Mouse (Mus musculus): ENCODE measurements around the gene Kat2a. TPM values are rescaled to one million over a fixed set of nuclear protein-coding genes. Genes with fewer than 3 reads are reported as not detected.

The Kat2a gene
- polyA plus RNA-seq, 1 experiment from 2014 or later = 24.6 TPM

GRCm38 (mm10) chr11:100718462-100718861 lies 6.2 kb upstream of the Kat2a start:
- H3K4me3 ChIP-seq (ENCODE audit: low read depth, low read length) = no peak overlapping the region
- WGBS = 85% methylated on average over 6 of the region's 7 CpGs
- H3K4me2 ChIP-seq (replicated peaks; ENCODE audit: low read depth) = no peak overlapping the region
- peaks cover 23% of the 10 kb centered on the region for H3K4me1 ChIP-seq (replicated peaks; ENCODE audit: control insufficient read depth, insufficient read depth)
- H3K27ac ChIP-seq (replicated peaks) = no peak overlapping the region
- no peak overlapping the region for H3K9ac ChIP-seq (ENCODE audit: low read length)
- TF ChIP-seq EP300 (optimal IDR thresholded peaks at IDR 0.05) (no peak), CTCF (IDR thresholded peaks at IDR 0.05; ENCODE audit: low read depth) (no peak)
- no peaks in the 10 kb centered on the region for H3K27me3 ChIP-seq (ENCODE audit: control insufficient read depth, insufficient read depth, low read length)
- no peaks in the 10 kb centered on the region for H3K9me3 ChIP-seq (ENCODE audit: control insufficient read depth, low read length)
- DNase-seq (ENCODE audit: low spot score) (no peak), ATAC-seq (ENCODE audit: low FRiP score, low TSS enrichment) (no peak)
- 0 out of 2 replicates have a peak, but pooled peaks cover 3% of the 10 kb centered on the region for H3K36me3 ChIP-seq (ENCODE audit: control insufficient read depth, insufficient read depth, low read length)

GRCm38 (mm10) chr11:100716649-100717048 lies 4.4 kb upstream of the Kat2a start:
- H3K4me3 ChIP-seq (ENCODE audit: low read depth, low read length) = no peak overlapping the region
- TF ChIP-seq CTCF (IDR thresholded peaks at IDR 0.05; ENCODE audit: low read depth) (no peak), EP300 (optimal IDR thresholded peaks at IDR 0.05) (no peak)
- peaks cover 15% of the 10 kb centered on the region for H3K4me1 ChIP-seq (replicated peaks; ENCODE audit: control insufficient read depth, insufficient read depth)
- H3K27me3 ChIP-seq (ENCODE audit: control insufficient read depth, insufficient read depth, low read length) = no peaks in the 10 kb centered on the region
- H3K36me3 ChIP-seq (ENCODE audit: control insufficient read depth, insufficient read depth, low read length) = 0 out of 2 replicates have a peak, but pooled peaks cover 3% of the 10 kb centered on the region
- DNase-seq (ENCODE audit: low spot score) (no peak), ATAC-seq (ENCODE audit: low FRiP score, low TSS enrichment) (no peak)
- no peak overlapping the region for H3K9ac ChIP-seq (ENCODE audit: low read length)
- no peaks in the 10 kb centered on the region for H3K9me3 ChIP-seq (ENCODE audit: control insufficient read depth, low read length)
- 84% methylated on average over 3 of the region's 3 CpGs for WGBS
- H3K27ac ChIP-seq (replicated peaks) = no peak overlapping the region
- no peak overlapping the region for H3K4me2 ChIP-seq (replicated peaks; ENCODE audit: low read depth)

GRCm38 (mm10) chr11:100714948-100715347 lies 2.7 kb upstream of the Kat2a start:
- H3K4me1 ChIP-seq (replicated peaks; ENCODE audit: control insufficient read depth, insufficient read depth) = peaks cover 11% of the 10 kb centered on the region
- 91% methylated on average over 6 of the region's 6 CpGs for WGBS
- H3K27ac ChIP-seq (replicated peaks) = no peak overlapping the region
- 0 out of 2 replicates have a peak, but pooled peaks cover 3% of the 10 kb centered on the region for H3K36me3 ChIP-seq (ENCODE audit: control insufficient read depth, insufficient read depth, low read length)
- no peak overlapping the region for H3K4me2 ChIP-seq (replicated peaks; ENCODE audit: low read depth)
- H3K9ac ChIP-seq (ENCODE audit: low read length) = no peak overlapping the region
- H3K27me3 ChIP-seq (ENCODE audit: control insufficient read depth, insufficient read depth, low read length) = no peaks in the 10 kb centered on the region
- no peaks in the 10 kb centered on the region for H3K9me3 ChIP-seq (ENCODE audit: control insufficient read depth, low read length)
- H3K4me3 ChIP-seq (ENCODE audit: low read depth, low read length) = no peak overlapping the region
- DNase-seq (ENCODE audit: low spot score) (no peak), ATAC-seq (ENCODE audit: low FRiP score, low TSS enrichment) (no peak)
- TF ChIP-seq EP300 (optimal IDR thresholded peaks at IDR 0.05) = no peak
- no peak for TF ChIP-seq CTCF (IDR thresholded peaks at IDR 0.05; ENCODE audit: low read depth)

GRCm38 (mm10) chr11:100714534-100714915 lies 2.3 kb upstream of the Kat2a start:
- Histone ChIP-seq H3K27me3 (ENCODE audit: control insufficient read depth, insufficient read depth, low read length) (no peaks in the 10 kb centered on the region), H3K4me2 (replicated peaks; ENCODE audit: low read depth) (peak overlapping the region; percentile 58), H3K27ac (replicated peaks) (peak overlapping the region; percentile 78), H3K4me1 (replicated peaks; ENCODE audit: control insufficient read depth, insufficient read depth) (peaks cover 8% of the 10 kb centered on the region), H3K36me3 (ENCODE audit: control insufficient read depth, insufficient read depth, low read length) (0 out of 2 replicates have a peak, but pooled peaks cover 3% of the 10 kb centered on the region), H3K9me3 (ENCODE audit: control insufficient read depth, low read length) (no peaks in the 10 kb centered on the region), H3K4me3 (ENCODE audit: low read depth, low read length) (peak overlapping the region; percentile 27; the same call in 1 of the 2 replicates), H3K9ac (ENCODE audit: low read length) (peak overlapping the region; percentile 47; the same call in 1 of the 2 replicates)
- TF ChIP-seq CTCF (IDR thresholded peaks at IDR 0.05; ENCODE audit: low read depth) (peak; percentile 92), EP300 (optimal IDR thresholded peaks at IDR 0.05) (no peak)
- ATAC-seq (ENCODE audit: low FRiP score, low TSS enrichment) (peak; percentile 21; the same call in 1 of the 2 replicates), DNase-seq (ENCODE audit: low spot score) (peak; percentile 83)
- 54% methylated on average over 6 of the region's 6 CpGs for WGBS

GRCm38 (mm10) chr11:100713735-100714533 lies 1.7 kb upstream of the Kat2a start, which contains the start of gene Hspb9:
Hspb9 (plus strand) TSS chr11:100713850.
- Histone ChIP-seq H3K36me3 (ENCODE audit: control insufficient read depth, insufficient read depth, low read length) (peaks cover 8% of the 10 kb centered on the region; the same call in 1 of the 2 replicates), H3K4me2 (replicated peaks; ENCODE audit: low read depth) (peak within 1 kb of the TSS; percentile 58), H3K4me3 (ENCODE audit: low read depth, low read length) (peak within 1 kb of the TSS; percentile 27), H3K9ac (ENCODE audit: low read length) (peak within 1 kb of the TSS; percentile 47), H3K4me1 (replicated peaks; ENCODE audit: control insufficient read depth, insufficient read depth) (peaks cover 8% of the 10 kb centered on the region), H3K9me3 (ENCODE audit: control insufficient read depth, low read length) (no peaks in the 10 kb centered on the region), H3K27me3 (ENCODE audit: control insufficient read depth, insufficient read depth, low read length) (no peaks in the 10 kb centered on the region), H3K27ac (replicated peaks) (peak within 1 kb of the TSS; percentile 78)
- no peak for TF ChIP-seq EP300 (optimal IDR thresholded peaks at IDR 0.05)
- no peak for TF ChIP-seq CTCF (IDR thresholded peaks at IDR 0.05; ENCODE audit: low read depth)
- WGBS = 16% methylated on average over 37 of the region's 38 CpGs
- DNase-seq (ENCODE audit: low spot score) = peak; percentile 51
- no peak for ATAC-seq (ENCODE audit: low FRiP score, low TSS enrichment)

GRCm38 (mm10) chr11:100713174-100713573 lies 909 bp upstream of the Kat2a start:
- Histone ChIP-seq H3K4me2 (replicated peaks; ENCODE audit: low read depth) (peak overlapping the region; percentile 58), H3K4me1 (replicated peaks; ENCODE audit: control insufficient read depth, insufficient read depth) (peaks cover 8% of the 10 kb centered on the region), H3K27ac (replicated peaks) (peak overlapping the region; percentile 78; the same call in 1 of the 2 replicates), H3K4me3 (ENCODE audit: low read depth, low read length) (no peak overlapping the region; the same call in 1 of the 2 replicates), H3K9me3 (ENCODE audit: control insufficient read depth, low read length) (no peaks in the 10 kb centered on the region), H3K27me3 (ENCODE audit: control insufficient read depth, insufficient read depth, low read length) (no peaks in the 10 kb centered on the region), H3K9ac (ENCODE audit: low read length) (0 out of 2 replicates have a peak overlapping the region, but pooled peaks have one; percentile 47), H3K36me3 (ENCODE audit: control insufficient read depth, insufficient read depth, low read length) (peaks cover 12% of the 10 kb centered on the region)
- TF ChIP-seq CTCF (IDR thresholded peaks at IDR 0.05; ENCODE audit: low read depth) = no peak
- TF ChIP-seq EP300 (optimal IDR thresholded peaks at IDR 0.05) = no peak
- ATAC-seq (ENCODE audit: low FRiP score, low TSS enrichment) (no peak), DNase-seq (ENCODE audit: low spot score) (no peak)
- WGBS = 68% methylated on average over 4 of the region's 4 CpGs

Measured in stomach, postnatal 0 days (tissue).